Mouse (Mus musculus): ENCODE measurements around the gene Rbmxl1. TPM values are rescaled to one million over a fixed set of nuclear protein-coding genes. Genes with fewer than 3 reads are reported as not detected.

The Rbmxl1 gene
- polyA plus RNA-seq, 1 experiment from 2014 or later, result 312 TPM

DNA sequence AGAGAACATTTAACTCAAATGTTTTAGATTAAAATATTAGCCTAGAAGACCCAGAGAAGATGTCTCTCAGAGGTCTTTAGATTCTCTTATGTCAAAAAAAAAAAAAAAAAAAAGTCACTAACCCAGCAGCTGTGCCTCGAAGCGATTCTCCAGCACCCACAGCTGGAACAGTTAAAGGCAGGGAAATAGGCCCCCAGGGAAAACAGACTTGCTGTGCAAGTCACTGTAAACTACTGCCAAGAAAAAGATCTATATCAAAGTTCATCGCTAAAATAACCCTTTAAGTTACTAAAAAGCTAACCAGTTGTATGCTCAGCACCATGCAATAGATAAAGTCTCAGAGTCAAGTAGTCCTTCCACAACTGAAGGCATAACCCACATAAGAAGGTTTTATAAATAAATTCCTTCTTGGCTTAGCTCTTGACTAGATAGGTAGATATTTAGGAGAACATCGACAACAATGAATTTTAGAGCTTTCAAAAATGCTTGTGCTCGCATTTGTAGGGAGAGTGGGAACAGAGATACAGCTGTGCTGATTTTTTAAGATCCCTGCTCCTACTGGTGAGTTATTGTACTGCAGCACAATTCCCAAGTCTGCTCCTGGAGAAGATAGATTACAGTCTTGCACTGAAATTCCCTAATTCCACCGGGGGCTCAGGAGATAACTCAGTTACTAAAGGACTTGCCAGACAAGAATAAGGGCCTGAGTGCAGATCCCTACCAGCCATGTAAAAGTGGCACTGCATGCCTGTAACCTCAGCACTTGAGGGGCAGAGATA, 31.5 kb downstream of the Rbmxl1 start:
- Histone ChIP-seq H3K9me3 (replicated peaks) (no peaks in the 10 kb centered on the region), H3K36me3 (ENCODE audit: poor library complexity, severe bottlenecking) (no peaks in the 10 kb centered on the region), H3K4me3 (no peak overlapping the region), H3K4me1 (no peaks in the 10 kb centered on the region), H3K27ac (no peak overlapping the region), H3K9ac (no peak overlapping the region), H3K27me3 (no peaks in the 10 kb centered on the region), H3K4me2 (no peak overlapping the region)
- 58% methylated on average over 6 of the region's 6 CpGs for WGBS
- ATAC-seq, result no peak

DNA sequence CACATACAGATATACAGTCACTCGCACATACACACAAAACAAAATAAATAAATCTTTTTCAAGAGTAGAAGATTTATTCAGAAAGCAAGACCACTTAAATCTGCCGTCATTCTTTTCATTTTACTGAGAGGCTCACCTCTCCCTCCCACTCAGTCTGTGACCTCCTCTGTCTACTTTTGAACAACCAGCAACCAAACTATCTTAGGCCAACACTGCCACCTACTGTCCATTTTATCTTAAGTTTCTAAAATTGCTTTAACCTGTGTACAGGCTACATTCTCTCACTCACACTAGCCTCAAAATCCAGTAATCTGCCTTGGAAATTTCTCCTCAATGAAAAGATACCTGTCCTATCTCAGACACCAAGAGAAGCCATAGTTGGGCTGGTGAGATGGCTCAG, 40.8 kb downstream of the Rbmxl1 start:
- H3K36me3 ChIP-seq (ENCODE audit: poor library complexity, severe bottlenecking), result no peaks in the 10 kb centered on the region
- H3K4me1 ChIP-seq, result no peaks in the 10 kb centered on the region
- no peak overlapping the region for H3K27ac ChIP-seq
- no peaks in the 10 kb centered on the region for H3K27me3 ChIP-seq
- no peak for ATAC-seq
- H3K4me2 ChIP-seq, result no peak overlapping the region
- no peak overlapping the region for H3K4me3 ChIP-seq
- H3K9ac ChIP-seq, result no peak overlapping the region
- WGBS, result 90% methylated on average over 2 of the region's 2 CpGs
- 0 out of 2 replicates have a peak, but pooled peaks cover 4% of the 10 kb centered on the region for H3K9me3 ChIP-seq (replicated peaks)

DNA sequence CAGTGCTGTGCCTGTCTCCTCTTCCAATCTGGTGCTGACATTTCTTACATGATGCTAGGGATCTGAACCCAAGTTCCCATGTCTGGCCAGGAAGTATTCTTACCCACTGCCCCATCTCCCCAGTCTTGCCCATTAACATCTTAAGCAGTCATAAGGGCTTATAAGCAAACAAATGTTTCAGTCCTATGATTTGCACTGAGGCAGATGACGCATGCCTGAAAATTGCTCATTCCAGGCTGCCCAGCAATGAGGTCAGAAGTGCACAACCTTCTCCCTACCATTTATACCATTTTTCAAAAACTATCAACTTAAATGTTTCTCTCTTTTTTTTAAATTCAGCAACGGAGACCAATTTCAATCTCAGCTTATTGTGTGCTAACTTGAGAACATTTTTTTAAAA, 44.8 kb downstream of the Rbmxl1 start:
- no peak for ATAC-seq
- WGBS, result 91% methylated on average over 2 of the region's 2 CpGs
- Histone ChIP-seq H3K4me2 (no peak overlapping the region), H3K27me3 (no peaks in the 10 kb centered on the region), H3K36me3 (ENCODE audit: poor library complexity, severe bottlenecking) (no peaks in the 10 kb centered on the region), H3K9me3 (replicated peaks) (0 out of 2 replicates have a peak, but pooled peaks cover 4% of the 10 kb centered on the region), H3K27ac (no peak overlapping the region), H3K4me1 (no peaks in the 10 kb centered on the region), H3K4me3 (no peak overlapping the region), H3K9ac (no peak overlapping the region)

DNA sequence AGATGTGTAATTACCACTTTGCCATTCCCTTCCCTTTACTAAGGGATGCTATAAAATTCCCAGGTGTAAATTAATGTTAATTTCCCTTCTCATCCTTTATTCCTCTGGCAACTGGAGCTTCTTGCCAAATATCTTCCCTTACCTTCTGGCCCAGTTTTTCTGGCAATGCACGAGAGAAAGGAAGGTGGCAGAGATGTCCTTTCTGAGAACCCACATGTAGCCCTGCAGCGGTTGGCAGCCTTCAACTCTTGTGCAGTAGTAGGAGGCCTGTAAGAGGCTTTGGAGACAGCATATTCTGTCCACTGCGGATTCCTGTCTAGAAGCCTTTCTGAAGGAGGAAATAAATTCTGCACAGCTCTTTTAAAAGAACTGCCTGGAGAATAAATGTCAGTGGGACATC, 52.3 kb downstream of the Rbmxl1 start:
- no peak for ATAC-seq

More for the DNA sequence above, 52.3 kb downstream of the Rbmxl1 start:
- Histone ChIP-seq H3K9ac (no peak overlapping the region), H3K4me1 (no peaks in the 10 kb centered on the region), H3K4me3 (no peak overlapping the region), H3K4me2 (no peak overlapping the region), H3K27me3 (no peaks in the 10 kb centered on the region), H3K9me3 (replicated peaks) (no peaks in the 10 kb centered on the region), H3K36me3 (ENCODE audit: poor library complexity, severe bottlenecking) (no peaks in the 10 kb centered on the region), H3K27ac (no peak overlapping the region)
- 80% methylated on average over 3 of the region's 3 CpGs for WGBS

Other genes starting within 250 kb of the Rbmxl1 start
- gene Pou4f2, start 72.3 kb downstream of the Rbmxl1 start, polyA plus RNA-seq (2015; fragmentation: Nextera tagmentation; extraction: Ambion mirVana), result 0.05 TPM in 1 of 2 replicates, not detected in the other
- 10.8 and 11.4 TPM in 2 replicates for gene Slc10a7, start 448 bp upstream of the Rbmxl1 start, polyA plus RNA-seq (2015; fragmentation: Nextera tagmentation; extraction: Ambion mirVana)